Mouse (Mus musculus) CH12.LX (cell line): ENCODE results near the gene Timd4.

Experiments used
- CTCF ChIP-seq, 2 experiments: IDR thresholded peaks in 1 of 2; conservative IDR thresholded peaks in 1 of 2; 2 replicates each; pipeline ENCODE4 v1.5.1; 2011 to 2012; ENCODE audit warnings: low read depth in 2 of 2, low read length in 2 of 2, improper control_type of control experiment in 1 of 2, inconsistent platforms in 1 of 2, mild to moderate bottlenecking in 1 of 2, moderate library complexity in 1 of 2
- EP300 ChIP-seq: IDR thresholded peaks from 2 replicates; pipeline ENCODE4 v1.6.1; 2011; ENCODE audit warnings: low read length, improper control_type of control experiment
- MAX ChIP-seq: IDR thresholded peaks from 2 replicates; pipeline ENCODE4 v1.6.1; 2011; ENCODE audit warnings: low read length, improper control_type of control experiment
- POLR2A ChIP-seq: IDR thresholded peaks from 2 replicates; pipeline ENCODE4 v1.6.1; 2011; ENCODE audit warnings: low read depth, mild to moderate bottlenecking, improper control_type of control experiment, low read length
- TBP ChIP-seq: conservative IDR thresholded peaks from 2 replicates; pipeline ENCODE4 v1.6.1; 2011; ENCODE audit warnings: low read depth, low read length, improper control_type of control experiment

- no peak for TF ChIP-seq MAX
- TF ChIP-seq POLR2A, result no peak
- no peak for TF ChIP-seq EP300
- no peak for TF ChIP-seq CTCF (conservative IDR thresholded peaks at IDR 0.05 in 1 of 2, IDR thresholded peaks at IDR 0.05 in 1 of 2; ENCODE audit: low read depth in 2 of 2, low read length in 2 of 2)
- TF ChIP-seq TBP, result no peak
These were observed 6.2 kb upstream of the Timd4 start for GRCm38 (mm10) chr11:46804440-46804839.
